ENCODE assay signal across 31 mouse cellular contexts in the genomic region with DNA sequence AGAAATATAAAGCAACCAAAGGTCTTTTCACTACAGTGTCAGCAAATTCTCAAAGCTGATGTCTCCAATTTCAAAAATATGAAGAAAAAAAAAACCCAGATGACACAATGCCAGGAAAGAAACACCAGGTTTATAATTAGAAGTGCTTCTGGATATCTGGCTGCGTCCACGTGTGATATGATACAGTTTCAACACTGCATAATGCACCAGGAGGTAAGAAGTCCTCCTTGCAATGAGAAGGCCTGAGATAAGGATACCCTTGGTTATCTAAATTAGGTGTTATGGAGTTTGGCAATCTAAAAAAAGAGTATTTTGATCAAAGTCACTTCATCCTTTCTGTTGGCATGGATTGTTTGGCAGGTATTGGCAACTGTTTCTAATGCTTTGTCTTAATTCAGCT. TPM values are rescaled to one million over a fixed set of nuclear protein-coding genes. Genes with fewer than 3 reads are reported as not detected.
DNase-seq lines count a peak whose midpoint lies in the region; ATAC-seq and TF ChIP-seq lines count a peak whose summit lies in the region.
"Had no signal": no experiment of that assay in that cellular context is flagged by ENCODE, and none has a peak within 500 bp of the region (broad histone marks: within the 10 kb centered on the region; RNA-seq: fewer than 3 reads in every experiment).

No protein-coding gene starts in this region.

- no peak overlapping the region for H3K4me2 ChIP-seq in heart, embryonic 12.5 days
- H3K4me2 ChIP-seq in intestine, embryonic 14.5 days (ENCODE audit: low read length), result no peak overlapping the region
- no peak overlapping the region for H3K4me2 ChIP-seq in intestine, embryonic 16.5 days (ENCODE audit: low read depth, low read length)
- H3K4me2 ChIP-seq in heart, postnatal 0 days (ENCODE audit: low read depth, low read length), result no peak overlapping the region
- H3K4me2 ChIP-seq: embryonic facial prominence, embryonic 13.5 days; forebrain, embryonic 12.5 days; forebrain, embryonic 15.5 days; hindbrain, embryonic 13.5 days had no signal

- no peak for TF ChIP-seq CTCF in heart, postnatal 0 days (IDR thresholded peaks at IDR 0.05; ENCODE audit: low read depth)

- WGBS in heart, embryonic 12.5 days, result 32% methylated on average over 2 of the region's 2 CpGs
- WGBS in intestine, embryonic 14.5 days, result 93% methylated on average over 2 of the region's 2 CpGs
- 88% methylated on average over 2 of the region's 2 CpGs for WGBS in intestine, embryonic 16.5 days
- WGBS in heart, postnatal 0 days, result 24% methylated on average over 2 of the region's 2 CpGs

- H3K27ac ChIP-seq in heart, embryonic 12.5 days (ENCODE audit: poor library complexity, severe bottlenecking), result peak overlapping the region; percentile 43; the same call in 1 of the 2 replicates
- no peak overlapping the region for H3K27ac ChIP-seq in intestine, embryonic 14.5 days (ENCODE audit: low read depth)
- H3K27ac ChIP-seq in intestine, embryonic 16.5 days (ENCODE audit: low read length), result no peak overlapping the region
- peak overlapping the region; percentile 52 for H3K27ac ChIP-seq in heart, postnatal 0 days (ENCODE audit: low read depth)
- H3K27ac ChIP-seq: embryonic facial prominence, embryonic 10.5 days; embryonic facial prominence, embryonic 13.5 days; forebrain, embryonic 12.5 days; forebrain, embryonic 15.5 days; hindbrain, embryonic 10.5 days; hindbrain, embryonic 13.5 days had no signal

- intact Hi-C loops in heart, postnatal 25 days (cut with DNase I), result loop anchor here (5.0 kb wide), 1 partner anchor 60 kb away; no protein-coding TSS in a partner anchor

- H3K4me3 ChIP-seq in heart, embryonic 12.5 days, result no peak overlapping the region
- no peak overlapping the region for H3K4me3 ChIP-seq in intestine, embryonic 14.5 days (ENCODE audit: low read depth, low read length)
- H3K4me3 ChIP-seq in intestine, embryonic 16.5 days (ENCODE audit: low read length), result no peak overlapping the region
- no peak overlapping the region for H3K4me3 ChIP-seq in heart, postnatal 0 days (ENCODE audit: low read depth, low read length)
- H3K4me3 ChIP-seq: embryonic facial prominence, embryonic 10.5 days; embryonic facial prominence, embryonic 13.5 days; erythroblast, embryonic 14.5 days; forebrain, embryonic 12.5 days; forebrain, embryonic 15.5 days; hindbrain, embryonic 10.5 days; hindbrain, embryonic 13.5 days had no signal

- H3K27me3 ChIP-seq in heart, embryonic 12.5 days (replicated peaks), result no peaks in the 10 kb centered on the region
- H3K27me3 ChIP-seq in intestine, embryonic 14.5 days (replicated peaks; ENCODE audit: control insufficient read depth, insufficient read depth, low read length), result no peaks in the 10 kb centered on the region
- no peaks in the 10 kb centered on the region for H3K27me3 ChIP-seq in intestine, embryonic 16.5 days (replicated peaks; ENCODE audit: control insufficient read depth, insufficient read depth, low read length)
- H3K27me3 ChIP-seq in heart, postnatal 0 days (ENCODE audit: control insufficient read depth, insufficient read depth, low read length), result no peaks in the 10 kb centered on the region
- H3K27me3 ChIP-seq: embryonic facial prominence, embryonic 13.5 days; forebrain, embryonic 12.5 days; forebrain, embryonic 15.5 days; hindbrain, embryonic 13.5 days had no signal

- ATAC-seq in heart, embryonic 12.5 days (ENCODE audit: insufficient number of reproducible peaks, low FRiP score), result no peak
- no peak for ATAC-seq in intestine, embryonic 14.5 days (replicated peaks; ENCODE audit: low FRiP score, low TSS enrichment, low read depth)
- ATAC-seq in intestine, embryonic 16.5 days, result no peak
- ATAC-seq in heart, postnatal 0 days (ENCODE audit: insufficient read depth, low read depth), result peak; percentile 64; the same call in 1 of the 2 replicates
- ATAC-seq: activated CD4-positive, CD25-positive, alpha-beta regulatory T cell, adult 4 months; forebrain, embryonic 15.5 days; hindbrain, embryonic 16.5 days; intestine, postnatal 0 days had no signal

- H3K4me1 ChIP-seq in heart, embryonic 12.5 days (replicated peaks), result no peaks in the 10 kb centered on the region
- no peaks in the 10 kb centered on the region for H3K4me1 ChIP-seq in intestine, embryonic 14.5 days (replicated peaks; ENCODE audit: control insufficient read depth, insufficient read depth, low read length)
- no peaks in the 10 kb centered on the region for H3K4me1 ChIP-seq in intestine, embryonic 16.5 days (ENCODE audit: control insufficient read depth, insufficient read depth, low read length)
- no peaks in the 10 kb centered on the region; the same call in 1 of the 2 replicates for H3K4me1 ChIP-seq in heart, postnatal 0 days (ENCODE audit: control insufficient read depth, insufficient read depth)
- H3K4me1 ChIP-seq: embryonic facial prominence, embryonic 10.5 days; embryonic facial prominence, embryonic 13.5 days; forebrain, embryonic 12.5 days; forebrain, embryonic 15.5 days; hindbrain, embryonic 10.5 days; hindbrain, embryonic 13.5 days had no signal

- TF ChIP-seq EP300 in heart, postnatal 0 days (IDR thresholded peaks at IDR 0.05; ENCODE audit: low read depth), result peak; percentile 45; the same call in 1 of the 2 replicates

- H3K9ac ChIP-seq in heart, embryonic 12.5 days, result no peak overlapping the region
- H3K9ac ChIP-seq in intestine, embryonic 14.5 days (ENCODE audit: low read length), result no peak overlapping the region
- H3K9ac ChIP-seq in intestine, embryonic 16.5 days (ENCODE audit: low read depth, low read length), result no peak overlapping the region
- H3K9ac ChIP-seq in heart, postnatal 0 days (replicated peaks; ENCODE audit: low read depth, low read length), result no peak overlapping the region
- H3K9ac ChIP-seq: embryonic facial prominence, embryonic 13.5 days; forebrain, embryonic 12.5 days; forebrain, embryonic 15.5 days; hindbrain, embryonic 13.5 days had no signal

- no peaks in the 10 kb centered on the region for H3K9me3 ChIP-seq in heart, embryonic 12.5 days (replicated peaks)
- H3K9me3 ChIP-seq in intestine, embryonic 14.5 days (ENCODE audit: control insufficient read depth, low read length), result no peaks in the 10 kb centered on the region
- H3K9me3 ChIP-seq in intestine, embryonic 16.5 days (ENCODE audit: control insufficient read depth, low read length), result no peaks in the 10 kb centered on the region
- H3K9me3 ChIP-seq in heart, postnatal 0 days (replicated peaks; ENCODE audit: control insufficient read depth, low read length), result no peaks in the 10 kb centered on the region
- H3K9me3 ChIP-seq: embryonic facial prominence, embryonic 10.5 days; embryonic facial prominence, embryonic 13.5 days; forebrain, embryonic 12.5 days; forebrain, embryonic 15.5 days; hindbrain, embryonic 10.5 days; hindbrain, embryonic 13.5 days had no signal

- DNase-seq in heart, adult 11 months, result peak; percentile 86
- no peak for DNase-seq in heart, postnatal 25 days (ENCODE audit: low spot score)
- no peak for DNase-seq in heart, postnatal 4 days
- DNase-seq in intestine, embryonic 14.5 days (ENCODE audit: low spot score), result peak; percentile 13
- DNase-seq in heart, postnatal 0 days (ENCODE audit: low spot score), result no peak
- DNase-seq in spleen, postnatal 36 days (ENCODE audit: low spot score in 2 of 2), result no peak
- DNase-seq: adrenal gland, adult 8-10 months; adrenal gland, postnatal 25 days; cerebellum, adult 11-12 months; cerebellum, adult 8-10 months; cerebellum, postnatal 10 days; cerebellum, postnatal 36 days; embryo, embryonic 11 days; gastrocnemius, postnatal 25 days; kidney, adult 2 months had no signal

- no peaks in the 10 kb centered on the region for H3K36me3 ChIP-seq in heart, embryonic 12.5 days
- no peaks in the 10 kb centered on the region for H3K36me3 ChIP-seq in intestine, embryonic 14.5 days (ENCODE audit: control insufficient read depth, insufficient read depth, low read length)
- no peaks in the 10 kb centered on the region for H3K36me3 ChIP-seq in intestine, embryonic 16.5 days (ENCODE audit: control insufficient read depth, insufficient read depth, low read length)
- H3K36me3 ChIP-seq in heart, postnatal 0 days (replicated peaks; ENCODE audit: control insufficient read depth, insufficient read depth, low read length), result no peaks in the 10 kb centered on the region
- H3K36me3 ChIP-seq: embryonic facial prominence, embryonic 10.5 days; embryonic facial prominence, embryonic 13.5 days; forebrain, embryonic 12.5 days; forebrain, embryonic 15.5 days; hindbrain, embryonic 10.5 days; hindbrain, embryonic 13.5 days had no signal

RNA-seq across cellular contexts. Expression of a gene that starts 18.5 kb away (rescaled TPM):
- total RNA-seq in heart, postnatal 25 days (2021), result over 10,000 TPM; 16,244 to 16,268 TPM
- 11,986 and 12,061 TPM in 2 replicates for polyA plus RNA-seq in heart, embryonic 12.5 days (2016; fragmentation: Nextera tagmentation; extraction: Ambion mirVana)
- total RNA-seq in heart, postnatal 4 days (2021), result over 10,000 TPM; 17,542 to 18,879 TPM
- polyA plus RNA-seq in intestine, embryonic 14.5 days (2014; fragmentation: Nextera tagmentation; extraction: Ambion mirVana), result 36.1 and 39.6 TPM in 2 replicates
- polyA plus RNA-seq in intestine, embryonic 16.5 days (2015; fragmentation: Nextera tagmentation; extraction: Ambion mirVana), result 38.2 and 41.1 TPM in 2 replicates
- 20,690 and 21,635 TPM in 2 replicates for total RNA-seq in heart, postnatal 0 days (2014; rRNA removed; ENCODE audit: low replicate concordance)
- 18,379 and 21,577 TPM in 2 replicates for polyA plus RNA-seq in heart, postnatal 0 days (2015; fragmentation: Nextera tagmentation; extraction: Ambion mirVana)
- total RNA-seq: adrenal gland, adult 8-10 months; adrenal gland, postnatal 25 days had no signal
- polyA plus RNA-seq: activated CD4-positive, CD25-positive, alpha-beta regulatory T cell, adult 4 months; erythroblast, embryonic 14.5 days had no signal

RNA-seq across cellular contexts. Expression of a gene that starts 58.5 kb away (rescaled TPM):
- total RNA-seq in heart, postnatal 25 days (2021), result not detected
- 0.10 TPM in 1 of 2 replicates, not detected in the other for polyA plus RNA-seq in heart, embryonic 12.5 days (2016; fragmentation: Nextera tagmentation; extraction: Ambion mirVana)
- total RNA-seq in heart, postnatal 4 days (2021), result not detected
- 0.60 and 0.70 TPM in 2 replicates for polyA plus RNA-seq in intestine, embryonic 14.5 days (2014; fragmentation: Nextera tagmentation; extraction: Ambion mirVana)
- polyA plus RNA-seq in intestine, embryonic 16.5 days (2015; fragmentation: Nextera tagmentation; extraction: Ambion mirVana), result 0.45 and 0.59 TPM in 2 replicates
- total RNA-seq in heart, postnatal 0 days (2014; rRNA removed; ENCODE audit: low replicate concordance), result 0.12 TPM in 1 of 2 replicates, not detected in the other
- not detected in 2 replicates for polyA plus RNA-seq in heart, postnatal 0 days (2015; fragmentation: Nextera tagmentation; extraction: Ambion mirVana)
- total RNA-seq: ES-E14; gastrocnemius, adult 8-10 months; gastrocnemius, postnatal 25 days; heart, postnatal 10 days had no signal
- polyA plus RNA-seq: activated CD4-positive, CD25-positive, alpha-beta regulatory T cell, adult 4 months; erythroblast, embryonic 14.5 days; gonadal fat pad, adult 2 months; kidney, adult 2 months had no signal

Comparison
In these comparisons a context has a peak if more than half of its experiments do, and no peak if none do; other contexts are left out.
1. DNase-seq: peak in heart, adult 11 months (single experiment) and intestine, embryonic 14.5 days (single experiment); none in heart, postnatal 25 days (single experiment), heart, postnatal 4 days (single experiment), heart, postnatal 0 days (single experiment) and spleen, postnatal 36 days (0 of 2).
2. H3K27ac ChIP-seq: peak in heart, embryonic 12.5 days (single experiment) and heart, postnatal 0 days (single experiment); none in intestine, embryonic 14.5 days (single experiment) and intestine, embryonic 16.5 days (single experiment).
3. RNA of a gene that starts 18.5 kb away (polyA plus RNA-seq): 18,379 to 21,577 TPM in heart, postnatal 0 days and 11,986 to 12,061 TPM in heart, embryonic 12.5 days; 38.2 to 41.1 TPM in intestine, embryonic 16.5 days and 36.1 to 39.6 TPM in intestine, embryonic 14.5 days; every median in the first group is over 100 times any median in the second.